Mouse (Mus musculus) cerebral cortex, adult 2 months (tissue): Measurements from ENCODE around the gene Hps3.

Experiments used
- WGBS: fragments of 180-500 bp; shearing (Covaris S2); methylation state at CpG from one replicate; pipeline ENCODE4 v1.1.7; 2018; 5-methylcytosine and 5-hydroxymethylcytosine counted together

Gene Hps3

GRCm38 (mm10) chr3:20034719-20035404 lies at the start of gene Hps3:
Gene Hps3 (minus strand): TSS chr3:20035315.
- under 1% methylated on average over 47 of the region's 47 CpGs for WGBS

GRCm38 (mm10) chr3:20082161-20082560 lies 47.0 kb upstream of the Hps3 start:
- WGBS = 61% methylated on average over 3 of the region's 3 CpGs

- WGBS = 77% methylated on average over 11 of the region's 11 CpGs
Measured at GRCm38 (mm10) chr3:20076145-20077053, 41.3 kb upstream of the Hps3 start.

GRCm38 (mm10) chr3:20058197-20058541 lies 23.1 kb upstream of the Hps3 start:
- 0% methylated on average over 7 of the region's 9 CpGs for WGBS

- WGBS = 1% methylated on average over 51 of the region's 54 CpGs
Measured at GRCm38 (mm10) chr3:20057306-20058196, 22.4 kb upstream of the Hps3 start, which contains the start of gene Hltf. Gene Hltf (plus strand): TSS chr3:20057811.

- 76% methylated on average over 3 of the region's 3 CpGs for WGBS
Measured at GRCm38 (mm10) chr3:20044736-20045135, 9.6 kb upstream of the Hps3 start.

- 92% methylated on average over 7 of the region's 7 CpGs for WGBS
Measured at GRCm38 (mm10) chr3:20041461-20041860, 6.3 kb upstream of the Hps3 start.

- 73% methylated on average over 4 of the region's 4 CpGs for WGBS
Measured at GRCm38 (mm10) chr3:20036069-20036468, 954 bp upstream of the Hps3 start.

GRCm38 (mm10) chr3:20033761-20034718 lies 1.1 kb downstream of the Hps3 start:
- 14% methylated on average over 10 of the region's 10 CpGs for WGBS

- 56% methylated on average over 6 of the region's 6 CpGs for WGBS
Measured at GRCm38 (mm10) chr3:20030807-20031206, 4.3 kb downstream of the Hps3 start.

- WGBS = 93% methylated on average over 3 of the region's 3 CpGs
Measured at GRCm38 (mm10) chr3:20028640-20029039, 6.5 kb downstream of the Hps3 start.

- WGBS = 77% methylated on average over 5 of the region's 5 CpGs
Measured at GRCm38 (mm10) chr3:20027788-20028187, 7.3 kb downstream of the Hps3 start.

GRCm38 (mm10) chr3:20026996-20027689 lies 8.0 kb downstream of the Hps3 start:
- WGBS = 89% methylated on average over 8 of the region's 8 CpGs

- WGBS = 53% methylated on average over 1 of the region's 1 CpGs
Measured at GRCm38 (mm10) chr3:20023832-20024231, 11.3 kb downstream of the Hps3 start.

GRCm38 (mm10) chr3:20018076-20018475 lies 17.0 kb downstream of the Hps3 start:
- WGBS = 85% methylated on average over 8 of the region's 8 CpGs

- WGBS = 94% methylated on average over 2 of the region's 2 CpGs
Measured at GRCm38 (mm10) chr3:20014454-20014853, 20.7 kb downstream of the Hps3 start.

GRCm38 (mm10) chr3:20010905-20011304 lies 24.2 kb downstream of the Hps3 start:
- WGBS = 90% methylated on average over 7 of the region's 7 CpGs

GRCm38 (mm10) chr3:20010464-20010863 lies 24.7 kb downstream of the Hps3 start:
- WGBS = 84% methylated on average over 9 of the region's 9 CpGs

GRCm38 (mm10) chr3:20007759-20008158 lies 27.4 kb downstream of the Hps3 start:
- WGBS = 94% methylated on average over 5 of the region's 5 CpGs

- 94% methylated on average over 4 of the region's 4 CpGs for WGBS
Measured at GRCm38 (mm10) chr3:20007275-20007674, 27.8 kb downstream of the Hps3 start.
